Mouse (Mus musculus) splenic B cell, adult 2 months (primary cell): ENCODE measurements at regions not wholly inside any gene's neighbourhood (a gene's known extent, or its start where the extent isn't known, plus 50 kb on each side); places are given as distances from the start of the nearest gene placed in this dataset.

Source experiments
- DNase-seq: peaks from one replicate; pipeline ENCODE4 v3.0.0-alpha.2; 2011; ENCODE audit warnings: low read depth, low spot score
- H3K27me3 ChIP-seq: 2 replicates; pipeline ENCODE4 v1.6.1; 2012; ENCODE audit warnings: mild to moderate bottlenecking, low read length, moderate library complexity, mixed read lengths; ENCODE audit not compliant: control insufficient read depth, poor library complexity, insufficient read depth, severe bottlenecking
- H3K36me3 ChIP-seq: 2 replicates; pipeline ENCODE4 v1.6.1; 2012; ENCODE audit warnings: mild to moderate bottlenecking, low read length, moderate library complexity, mixed read lengths; ENCODE audit not compliant: control insufficient read depth, poor library complexity, insufficient read depth, severe bottlenecking

DNA sequence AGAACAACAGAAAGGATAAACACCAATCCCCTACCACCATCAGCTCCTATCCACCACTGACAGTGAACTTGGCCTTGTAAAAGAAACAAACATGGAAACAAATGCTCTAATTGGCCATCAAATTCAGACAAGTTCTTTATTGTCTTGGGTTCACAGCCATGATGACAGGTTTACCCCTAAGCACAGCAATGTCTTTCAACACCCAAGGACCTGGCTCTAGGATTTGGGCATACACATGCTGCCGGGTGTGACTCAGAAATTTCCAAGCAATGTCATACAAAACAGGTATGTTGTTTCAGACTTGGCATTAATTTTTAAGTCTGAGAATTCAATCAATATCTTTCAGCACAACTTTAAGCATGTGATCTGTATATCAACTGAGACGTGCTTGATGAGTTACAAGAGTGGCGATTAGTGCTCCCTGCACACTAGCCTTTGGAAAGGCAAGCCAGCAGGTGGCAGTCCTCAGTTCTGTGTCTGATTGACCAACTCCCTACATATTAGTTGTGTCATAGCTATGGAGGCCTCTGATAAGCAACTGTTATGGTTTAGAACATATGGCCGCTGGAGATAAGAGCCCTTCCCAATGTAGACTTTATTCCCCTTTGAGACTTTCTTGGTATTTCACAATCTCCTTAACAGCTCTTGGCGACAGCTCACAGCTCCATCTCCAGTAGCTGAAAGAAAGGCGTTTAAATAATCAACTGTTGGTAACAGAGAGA lies 149.2 kb upstream of the Bmp4 start:
- Histone ChIP-seq H3K27me3 (no peaks in the 10 kb centered on the region), H3K36me3 (no peaks in the 10 kb centered on the region)
- no peak for DNase-seq

DNA sequence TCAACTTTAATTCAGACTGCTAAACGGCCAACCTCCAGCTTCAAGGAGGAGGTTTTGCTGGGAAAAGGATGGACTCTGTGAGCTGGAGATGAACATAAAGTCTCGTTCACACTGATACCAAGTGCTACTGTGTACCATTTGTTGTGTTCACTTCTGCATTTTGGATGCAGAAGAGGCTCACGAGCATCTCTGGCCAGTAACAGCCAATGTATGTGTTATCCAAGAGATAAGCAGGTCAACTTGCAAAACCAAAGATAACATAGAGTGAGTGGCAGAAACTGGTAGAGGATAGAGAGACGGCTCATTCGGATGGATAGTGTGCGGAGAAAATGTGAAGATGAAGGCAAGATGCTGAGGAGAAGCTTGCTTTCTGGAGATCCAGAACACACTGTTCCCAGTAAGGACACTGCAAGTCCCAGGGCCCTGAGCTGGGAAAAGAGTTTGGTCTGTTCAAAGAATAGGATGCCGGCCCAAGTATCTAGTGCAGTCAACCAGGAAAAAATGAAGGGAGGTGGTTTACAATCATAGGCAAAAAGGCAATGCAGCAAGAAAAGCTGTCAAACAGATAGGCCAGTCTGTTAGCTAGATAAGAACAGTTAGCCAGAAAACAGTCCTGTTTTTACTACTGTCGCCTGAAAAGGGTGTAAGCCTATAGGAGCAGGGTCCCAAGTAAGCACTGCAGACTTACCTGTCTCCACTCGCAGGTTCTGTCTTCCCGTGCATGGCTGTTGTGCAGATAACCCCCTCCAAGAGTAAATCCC lies 145.7 kb upstream of the Bmp4 start:
- no peak for DNase-seq
- Histone ChIP-seq H3K27me3 (no peaks in the 10 kb centered on the region), H3K36me3 (no peaks in the 10 kb centered on the region)

DNA sequence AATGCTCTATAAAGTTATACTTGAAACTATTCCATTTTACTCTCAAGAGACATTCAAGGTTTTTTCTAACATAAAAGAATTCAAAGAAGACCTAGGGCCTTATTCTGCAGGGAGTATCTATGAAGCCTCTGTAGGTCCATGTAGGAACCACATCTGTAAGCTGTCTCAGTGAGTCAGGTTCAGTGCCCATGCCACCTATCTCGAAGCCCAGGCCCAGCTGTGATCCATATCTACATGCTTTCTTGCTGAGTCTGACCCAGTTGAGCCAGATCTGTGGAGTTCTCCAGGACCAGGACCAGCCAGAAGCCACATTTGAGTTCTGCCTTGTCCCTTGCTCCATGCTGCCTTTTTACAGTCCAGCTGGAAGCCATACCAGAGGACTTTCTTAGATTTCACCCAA lies 142.2 kb upstream of the Bmp4 start:
- DNase-seq, result no peak
- H3K36me3 ChIP-seq, result no peaks in the 10 kb centered on the region
- H3K27me3 ChIP-seq, result no peaks in the 10 kb centered on the region

DNA sequence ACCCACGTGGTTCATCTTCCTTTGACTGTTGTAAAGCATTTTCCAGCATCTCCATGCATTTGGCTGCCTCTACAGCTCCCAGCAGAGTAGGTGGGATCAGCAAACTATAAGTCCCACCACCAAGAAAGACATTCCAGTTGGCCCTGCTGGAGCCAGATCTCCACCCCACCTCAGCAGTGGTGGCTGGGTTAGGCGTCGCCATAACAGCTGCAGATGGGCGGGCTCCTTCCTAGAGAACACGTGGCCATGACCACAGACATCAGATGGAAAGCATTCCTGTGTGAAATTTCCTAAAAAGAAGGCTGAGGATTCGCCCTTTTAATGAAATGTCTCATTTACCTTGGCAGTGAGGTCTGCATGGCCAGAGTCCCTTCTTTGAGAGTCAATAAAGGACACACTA lies 140.0 kb upstream of the Bmp4 start:
- Histone ChIP-seq H3K27me3 (no peaks in the 10 kb centered on the region), H3K36me3 (no peaks in the 10 kb centered on the region)
- no peak for DNase-seq

DNA sequence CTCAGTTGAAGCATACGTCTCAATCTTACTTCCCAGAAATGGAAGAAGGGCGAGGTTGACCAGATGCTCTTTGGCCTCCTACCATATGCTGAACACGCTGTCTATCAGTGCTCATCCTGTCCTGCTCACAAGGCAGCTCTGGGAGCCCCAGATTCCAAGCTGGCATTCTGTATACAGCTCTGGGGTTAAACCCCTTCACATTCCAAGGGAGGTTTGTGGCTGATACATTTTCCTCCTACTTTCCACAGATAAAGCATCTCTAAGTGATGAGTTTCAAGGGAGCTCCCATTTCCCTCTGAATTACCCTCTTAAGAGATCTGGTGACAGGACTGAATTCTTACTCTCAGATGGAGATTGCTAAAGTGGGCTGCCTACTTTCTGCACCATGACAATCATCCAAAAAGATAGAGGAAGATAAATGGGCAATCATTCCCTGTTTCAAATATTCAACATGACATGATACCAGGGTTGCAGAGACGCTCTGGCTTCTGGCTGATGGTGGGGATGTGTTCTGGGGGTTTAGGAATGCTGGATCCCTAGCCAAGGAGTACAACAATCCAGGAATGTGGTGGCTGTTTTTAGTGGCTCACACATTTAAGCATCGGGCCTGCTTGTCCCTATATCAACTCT lies 138.7 kb upstream of the Bmp4 start:
- Histone ChIP-seq H3K27me3 (no peaks in the 10 kb centered on the region), H3K36me3 (no peaks in the 10 kb centered on the region)
- no peak for DNase-seq

DNA sequence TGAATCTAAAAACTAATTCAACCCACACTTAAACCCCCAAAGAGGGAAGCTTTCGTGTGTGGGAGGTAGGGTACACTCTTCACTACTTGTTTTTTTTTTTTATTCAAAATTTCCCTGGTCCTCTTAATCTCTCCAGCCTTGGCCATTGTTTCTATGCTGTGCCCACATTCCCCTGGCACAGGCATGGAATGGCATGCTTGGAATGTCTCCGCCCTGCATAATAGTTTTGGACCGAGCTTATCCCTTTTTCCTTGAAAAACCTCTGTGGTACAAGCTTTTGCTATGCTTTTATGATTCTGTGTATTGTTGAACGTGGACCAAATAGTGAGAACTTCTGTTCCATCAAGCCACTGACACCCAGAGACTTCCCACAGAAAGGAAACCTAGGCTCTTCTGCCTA lies 126.8 kb upstream of the Bmp4 start:
- no peak for DNase-seq
- Histone ChIP-seq H3K27me3 (no peaks in the 10 kb centered on the region), H3K36me3 (no peaks in the 10 kb centered on the region)

DNA sequence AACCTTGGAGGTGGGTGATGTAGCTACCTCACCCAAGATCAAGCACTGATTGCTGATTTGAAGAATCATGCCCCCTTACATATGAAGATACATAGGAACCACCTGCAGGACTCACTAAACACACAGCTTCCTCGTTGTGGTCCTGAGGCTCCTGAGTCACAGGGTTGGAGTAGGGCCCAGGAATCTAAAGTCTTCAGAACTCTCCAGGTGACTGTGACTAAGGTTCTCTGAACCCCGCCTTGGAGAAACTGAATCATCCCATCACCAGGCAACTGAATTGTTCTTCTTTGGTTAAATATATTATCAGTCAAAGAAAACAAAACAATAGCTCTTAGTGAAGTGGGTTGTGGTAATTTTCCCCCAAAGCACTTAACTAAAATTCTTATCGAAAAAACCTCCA lies 125.8 kb upstream of the Bmp4 start:
- no peak for DNase-seq
- no peaks in the 10 kb centered on the region for H3K27me3 ChIP-seq
- H3K36me3 ChIP-seq, result no peaks in the 10 kb centered on the region

DNA sequence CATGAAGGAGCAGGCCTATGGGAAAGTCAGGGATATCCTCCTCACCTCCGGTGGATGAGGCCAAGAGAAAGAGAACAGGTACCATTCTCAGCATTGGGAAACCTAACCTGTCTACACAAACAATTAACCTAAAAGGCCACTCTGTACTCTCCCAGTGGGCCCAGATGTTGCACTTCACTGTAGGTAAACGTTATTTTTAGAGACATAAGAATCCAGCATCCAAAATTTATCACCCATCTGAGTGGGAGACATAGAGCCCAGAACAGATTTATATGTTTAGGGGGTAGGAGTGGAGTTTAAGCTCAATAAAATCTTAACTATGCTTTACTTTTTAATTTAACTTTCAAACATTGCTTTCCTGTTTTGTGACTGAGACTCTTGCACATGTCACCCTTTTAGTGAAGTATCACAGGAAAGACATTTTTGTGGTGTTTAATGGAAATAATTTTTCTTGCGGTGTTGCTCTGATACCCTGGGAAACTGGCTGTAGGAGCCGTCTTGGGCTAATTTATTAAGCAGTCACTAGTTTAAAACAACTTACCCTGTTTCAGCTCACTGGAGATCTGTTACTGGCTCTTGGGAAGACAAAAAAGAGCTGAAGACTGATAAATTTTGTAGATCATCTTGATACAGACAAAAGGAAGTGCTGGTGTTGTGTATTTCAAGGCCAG lies 123.9 kb upstream of the Bmp4 start:
- Histone ChIP-seq H3K36me3 (no peaks in the 10 kb centered on the region), H3K27me3 (no peaks in the 10 kb centered on the region)
- no peak for DNase-seq

DNA sequence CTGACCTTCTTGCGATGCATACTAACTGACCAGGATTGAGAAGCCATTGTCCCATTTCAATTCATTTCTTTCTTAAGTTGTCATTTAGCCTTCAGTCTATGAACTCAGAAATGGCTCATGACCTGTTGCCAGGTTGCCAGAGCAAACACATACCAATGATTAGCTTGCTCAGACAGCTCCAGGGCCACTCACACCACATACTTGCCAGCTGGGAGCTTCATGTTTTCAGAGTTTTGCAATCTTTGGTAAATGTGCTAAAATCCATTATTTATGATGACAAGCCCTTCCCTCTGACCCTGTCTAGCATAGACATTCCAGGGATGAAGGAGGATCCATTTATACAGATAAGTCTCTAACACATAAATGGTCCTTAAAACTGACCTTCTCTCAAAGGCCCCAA lies 121.6 kb upstream of the Bmp4 start:
- no peak for DNase-seq
- Histone ChIP-seq H3K27me3 (no peaks in the 10 kb centered on the region), H3K36me3 (no peaks in the 10 kb centered on the region)

DNA sequence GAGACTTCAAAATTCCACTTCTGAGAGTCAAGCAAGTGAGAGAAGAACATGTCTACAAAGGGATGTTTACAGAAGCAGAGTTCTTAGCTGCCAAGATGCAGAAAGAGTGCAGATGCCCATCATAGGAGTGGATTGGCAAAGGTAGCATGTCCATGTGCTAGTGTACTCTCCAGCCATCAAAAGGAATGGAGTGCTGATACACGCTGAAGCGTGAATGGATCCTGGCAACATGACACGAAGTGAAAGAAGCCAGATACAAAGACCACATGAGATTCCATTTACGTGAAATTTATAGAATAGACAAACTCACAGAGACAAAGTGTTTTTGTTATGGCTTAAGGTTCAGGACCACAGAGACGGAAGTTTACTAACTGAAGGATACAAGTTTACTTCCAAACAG lies 118.4 kb upstream of the Bmp4 start:
- Histone ChIP-seq H3K27me3 (no peaks in the 10 kb centered on the region), H3K36me3 (no peaks in the 10 kb centered on the region)
- no peak for DNase-seq

DNA sequence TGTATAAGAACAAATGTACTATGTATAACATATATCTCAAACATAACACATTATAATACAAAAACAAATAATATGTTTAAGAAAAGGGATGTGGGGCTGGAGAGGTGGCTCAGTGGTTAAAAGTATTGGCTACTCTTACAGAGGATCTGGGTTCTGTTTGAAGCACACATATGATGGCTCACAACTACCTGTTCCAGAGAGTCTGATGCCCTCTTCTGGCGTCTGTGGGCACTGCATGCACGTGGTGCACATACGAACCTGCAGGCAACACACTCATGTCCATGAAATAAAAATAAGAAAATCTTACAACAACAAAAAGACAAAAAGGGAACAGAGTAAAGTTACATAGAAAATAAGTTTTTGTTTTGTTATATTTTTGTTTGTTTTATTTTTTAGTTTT lies 114.8 kb upstream of the Bmp4 start:
- DNase-seq, result no peak
- no peaks in the 10 kb centered on the region for H3K27me3 ChIP-seq
- H3K36me3 ChIP-seq, result no peaks in the 10 kb centered on the region

DNA sequence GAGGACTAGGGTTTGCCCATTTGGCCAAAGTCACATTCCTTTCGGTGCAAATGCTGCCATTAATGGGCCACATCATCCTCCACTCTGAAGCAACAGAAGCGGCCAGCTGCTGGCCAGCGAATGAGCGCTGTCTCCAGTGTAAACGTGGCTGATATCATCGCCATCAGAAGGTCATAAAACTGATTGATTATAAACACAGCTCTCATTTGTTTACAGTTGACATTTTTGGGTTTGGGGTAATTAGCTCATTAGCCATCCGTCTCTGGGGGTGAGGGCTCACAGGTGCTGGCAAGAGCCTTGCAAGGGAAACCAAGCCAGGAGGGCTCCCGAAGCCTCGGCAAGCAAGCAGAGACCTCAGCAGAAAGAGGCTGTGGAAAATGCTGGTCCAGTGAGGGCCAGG lies 101.1 kb upstream of the Bmp4 start:
- DNase-seq, result no peak
- no peaks in the 10 kb centered on the region for H3K36me3 ChIP-seq
- no peaks in the 10 kb centered on the region for H3K27me3 ChIP-seq

DNA sequence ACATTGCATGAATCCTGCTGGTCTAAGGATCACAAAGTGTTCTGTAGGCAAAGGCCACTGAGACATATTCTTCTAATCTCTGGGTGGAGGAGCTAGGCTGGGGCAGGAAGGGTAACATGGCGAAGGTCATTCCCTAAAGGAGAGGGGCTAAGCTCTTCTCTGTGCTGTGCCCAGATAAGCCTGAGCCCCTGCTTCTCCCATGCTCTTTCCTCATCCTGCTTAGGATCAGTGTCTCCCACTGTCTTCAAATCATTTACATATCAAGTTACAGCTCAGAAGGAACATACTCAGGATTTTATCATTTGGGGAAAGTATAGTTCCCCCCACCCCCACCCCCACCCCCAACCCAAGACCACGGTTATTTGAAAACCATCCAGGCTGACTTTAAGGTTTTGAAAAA lies 100.7 kb upstream of the Bmp4 start:
- no peaks in the 10 kb centered on the region for H3K36me3 ChIP-seq
- no peaks in the 10 kb centered on the region for H3K27me3 ChIP-seq
- DNase-seq, result no peak

DNA sequence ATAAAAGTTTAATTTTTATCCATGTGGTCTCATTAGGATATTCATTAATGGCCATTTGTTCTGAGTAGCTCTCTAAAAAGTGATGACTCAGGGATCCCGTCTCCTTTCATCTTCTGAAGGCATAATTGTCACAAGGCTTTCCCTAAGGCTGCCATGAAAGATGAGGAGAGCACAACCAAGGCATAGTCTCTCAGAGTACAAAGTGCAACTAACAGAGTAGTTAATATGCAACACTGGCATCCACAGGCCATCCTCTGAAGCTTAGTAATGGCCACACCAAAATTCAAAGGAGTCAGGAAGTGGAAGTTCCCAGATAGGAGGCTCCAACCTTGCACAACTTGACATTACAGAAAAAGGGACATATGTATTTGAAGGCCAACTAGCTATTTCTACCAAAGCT lies 97.1 kb upstream of the Bmp4 start:
- no peaks in the 10 kb centered on the region for H3K27me3 ChIP-seq
- H3K36me3 ChIP-seq, result no peaks in the 10 kb centered on the region
- DNase-seq, result no peak

DNA sequence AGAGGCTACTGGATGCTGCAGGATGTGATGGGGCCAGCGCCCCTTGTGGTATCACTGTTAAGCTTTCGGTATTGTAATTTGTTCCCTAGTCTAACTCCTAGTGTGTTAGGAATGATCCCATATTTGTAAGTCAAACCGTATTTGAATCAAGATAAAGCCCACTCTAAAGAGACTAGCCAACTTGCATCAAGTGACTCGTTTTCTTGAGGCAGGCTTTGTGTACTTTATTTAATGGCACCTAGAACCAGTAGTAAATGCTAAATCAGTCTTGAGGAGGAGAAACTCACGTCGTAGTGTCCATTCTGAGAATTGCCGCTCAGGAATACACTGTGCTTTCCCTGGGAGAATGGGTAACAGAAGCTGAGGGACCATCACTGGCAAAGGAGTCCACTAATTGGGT lies 89.9 kb upstream of the Bmp4 start:
- H3K36me3 ChIP-seq, result no peaks in the 10 kb centered on the region
- no peaks in the 10 kb centered on the region for H3K27me3 ChIP-seq
- DNase-seq, result no peak
